Mouse (Mus musculus): Measurements from ENCODE around the gene Casp6. TPM values are rescaled to one million over a fixed set of nuclear protein-coding genes. Genes with fewer than 3 reads are reported as not detected.

Gene Casp6
- polyA plus RNA-seq, 1 experiment from 2014 or later = 60.9 TPM

- H3K9me3 ChIP-seq = no peaks in the 10 kb centered on the region
- no peaks in the 10 kb centered on the region for H3K27me3 ChIP-seq
- no peak for ATAC-seq (ENCODE audit: low FRiP score)
- WGBS = 88% methylated on average over 5 of the region's 6 CpGs
- H3K4me1 ChIP-seq = no peaks in the 10 kb centered on the region
- H3K27ac ChIP-seq = no peak overlapping the region
- no peak overlapping the region for H3K4me3 ChIP-seq (replicated peaks)
- no peak overlapping the region for H3K4me2 ChIP-seq
- H3K9ac ChIP-seq = no peak overlapping the region
- no peaks in the 10 kb centered on the region for H3K36me3 ChIP-seq (replicated peaks)
Measured at GRCm38 (mm10) chr3:129930213-129930778, 29.1 kb downstream of the Casp6 start.

GRCm38 (mm10) chr3:129932443-129932842 is 31.2 kb downstream of the Casp6 start:
- no peak overlapping the region for H3K4me3 ChIP-seq (replicated peaks)
- no peaks in the 10 kb centered on the region for H3K36me3 ChIP-seq (replicated peaks)
- no peak overlapping the region for H3K4me2 ChIP-seq
- ATAC-seq (ENCODE audit: low FRiP score) = no peak
- WGBS = 52% methylated on average over 4 of the region's 4 CpGs
- H3K4me1 ChIP-seq = peaks cover 4% of the 10 kb centered on the region; the same call in 1 of the 2 replicates
- no peaks in the 10 kb centered on the region for H3K27me3 ChIP-seq
- no peak overlapping the region for H3K27ac ChIP-seq
- H3K9me3 ChIP-seq = no peaks in the 10 kb centered on the region
- no peak overlapping the region for H3K9ac ChIP-seq

GRCm38 (mm10) chr3:129936561-129936960 is 35.3 kb downstream of the Casp6 start:
- Histone ChIP-seq H3K27ac (no peak overlapping the region), H3K9ac (no peak overlapping the region), H3K27me3 (no peaks in the 10 kb centered on the region), H3K4me3 (replicated peaks) (no peak overlapping the region), H3K4me2 (no peak overlapping the region), H3K9me3 (no peaks in the 10 kb centered on the region), H3K4me1 (peaks cover 4% of the 10 kb centered on the region; the same call in 1 of the 2 replicates), H3K36me3 (replicated peaks) (no peaks in the 10 kb centered on the region)
- no peak for ATAC-seq (ENCODE audit: low FRiP score)
- WGBS = 31% methylated on average over 9 of the region's 9 CpGs

- H3K36me3 ChIP-seq (replicated peaks) = no peaks in the 10 kb centered on the region
- no peak overlapping the region for H3K9ac ChIP-seq
- no peak for ATAC-seq (ENCODE audit: low FRiP score)
- no peak overlapping the region for H3K4me2 ChIP-seq
- WGBS = 60% methylated on average over 3 of the region's 3 CpGs
- no peak overlapping the region for H3K4me3 ChIP-seq (replicated peaks)
- H3K4me1 ChIP-seq = peaks cover 4% of the 10 kb centered on the region; the same call in 1 of the 2 replicates
- H3K27me3 ChIP-seq = no peaks in the 10 kb centered on the region
- H3K9me3 ChIP-seq = no peaks in the 10 kb centered on the region
- no peak overlapping the region for H3K27ac ChIP-seq
Measured at GRCm38 (mm10) chr3:129937848-129938247, 36.6 kb downstream of the Casp6 start.

GRCm38 (mm10) chr3:129939058-129939457 is 37.8 kb downstream of the Casp6 start:
- no peak for ATAC-seq (ENCODE audit: low FRiP score)
- H3K9me3 ChIP-seq = no peaks in the 10 kb centered on the region
- H3K27me3 ChIP-seq = no peaks in the 10 kb centered on the region
- WGBS = 72% methylated on average over 7 of the region's 7 CpGs
- peaks cover 4% of the 10 kb centered on the region; the same call in 1 of the 2 replicates for H3K4me1 ChIP-seq
- no peak overlapping the region for H3K27ac ChIP-seq
- H3K4me3 ChIP-seq (replicated peaks) = no peak overlapping the region
- no peaks in the 10 kb centered on the region for H3K36me3 ChIP-seq (replicated peaks)
- H3K4me2 ChIP-seq = no peak overlapping the region
- H3K9ac ChIP-seq = no peak overlapping the region

- H3K9ac ChIP-seq = no peak overlapping the region
- no peak overlapping the region for H3K4me2 ChIP-seq
- 93% methylated on average over 2 of the region's 2 CpGs for WGBS
- peaks cover 4% of the 10 kb centered on the region; the same call in 1 of the 2 replicates for H3K4me1 ChIP-seq
- no peaks in the 10 kb centered on the region for H3K9me3 ChIP-seq
- H3K4me3 ChIP-seq (replicated peaks) = no peak overlapping the region
- H3K36me3 ChIP-seq (replicated peaks) = no peaks in the 10 kb centered on the region
- H3K27me3 ChIP-seq = no peaks in the 10 kb centered on the region
- ATAC-seq (ENCODE audit: low FRiP score) = no peak
- no peak overlapping the region for H3K27ac ChIP-seq
Measured at GRCm38 (mm10) chr3:129940780-129941179, 39.6 kb downstream of the Casp6 start.

- H3K4me3 ChIP-seq (replicated peaks) = no peak overlapping the region
- H3K4me1 ChIP-seq = peaks cover 4% of the 10 kb centered on the region; the same call in 1 of the 2 replicates
- H3K27me3 ChIP-seq = no peaks in the 10 kb centered on the region
- H3K9me3 ChIP-seq = no peaks in the 10 kb centered on the region
- no peaks in the 10 kb centered on the region for H3K36me3 ChIP-seq (replicated peaks)
- WGBS = 93% methylated on average over 1 of the region's 1 CpGs
- ATAC-seq (ENCODE audit: low FRiP score) = no peak
- no peak overlapping the region for H3K4me2 ChIP-seq
- H3K27ac ChIP-seq = no peak overlapping the region
- H3K9ac ChIP-seq = no peak overlapping the region
Measured at GRCm38 (mm10) chr3:129941291-129941690, 40.1 kb downstream of the Casp6 start.

- no peak overlapping the region for H3K9ac ChIP-seq
- no peaks in the 10 kb centered on the region for H3K4me1 ChIP-seq
- no peak for ATAC-seq (ENCODE audit: low FRiP score)
- no peaks in the 10 kb centered on the region for H3K36me3 ChIP-seq (replicated peaks)
- no peak overlapping the region for H3K4me3 ChIP-seq (replicated peaks)
- H3K9me3 ChIP-seq = no peaks in the 10 kb centered on the region
- H3K27me3 ChIP-seq = no peaks in the 10 kb centered on the region
- no peak overlapping the region for H3K27ac ChIP-seq
- no peak overlapping the region for H3K4me2 ChIP-seq
- 89% methylated on average over 4 of the region's 4 CpGs for whole genome bisulfite sequencing
Measured at GRCm38 (mm10) chr3:129943813-129944212, 42.6 kb downstream of the Casp6 start.

- H3K9ac ChIP-seq = no peak overlapping the region
- H3K4me3 ChIP-seq (replicated peaks) = no peak overlapping the region
- H3K9me3 ChIP-seq = no peaks in the 10 kb centered on the region
- H3K36me3 ChIP-seq (replicated peaks) = no peaks in the 10 kb centered on the region
- H3K27ac ChIP-seq = no peak overlapping the region
- no peak overlapping the region for H3K4me2 ChIP-seq
- no peaks in the 10 kb centered on the region for H3K4me1 ChIP-seq
- no peak for ATAC-seq (ENCODE audit: low FRiP score)
- 84% methylated on average over 5 of the region's 5 CpGs for WGBS
- H3K27me3 ChIP-seq = no peaks in the 10 kb centered on the region
Measured at GRCm38 (mm10) chr3:129946217-129946914, 45.1 kb downstream of the Casp6 start.

GRCm38 (mm10) chr3:129948359-129948758 is 47.1 kb downstream of the Casp6 start:
- Histone ChIP-seq H3K27ac (no peak overlapping the region), H3K9ac (no peak overlapping the region), H3K36me3 (replicated peaks) (no peaks in the 10 kb centered on the region), H3K27me3 (no peaks in the 10 kb centered on the region), H3K9me3 (no peaks in the 10 kb centered on the region), H3K4me3 (replicated peaks) (no peak overlapping the region), H3K4me1 (no peaks in the 10 kb centered on the region), H3K4me2 (no peak overlapping the region)
- ATAC-seq (ENCODE audit: low FRiP score) = no peak
- WGBS = 94% methylated on average over 5 of the region's 5 CpGs

- Histone ChIP-seq H3K27me3 (no peaks in the 10 kb centered on the region), H3K27ac (no peak overlapping the region), H3K9me3 (no peaks in the 10 kb centered on the region), H3K4me2 (no peak overlapping the region), H3K4me3 (replicated peaks) (no peak overlapping the region), H3K4me1 (no peaks in the 10 kb centered on the region), H3K9ac (no peak overlapping the region), H3K36me3 (replicated peaks) (no peaks in the 10 kb centered on the region)
- 78% methylated on average over 5 of the region's 5 CpGs for WGBS
- ATAC-seq (ENCODE audit: low FRiP score) = no peak
Measured at GRCm38 (mm10) chr3:129949158-129949773, 48.0 kb downstream of the Casp6 start.

- H3K36me3 ChIP-seq (replicated peaks) = no peaks in the 10 kb centered on the region
- no peaks in the 10 kb centered on the region for H3K27me3 ChIP-seq
- H3K4me1 ChIP-seq = no peaks in the 10 kb centered on the region
- H3K27ac ChIP-seq = no peak overlapping the region
- WGBS = 88% methylated on average over 4 of the region's 4 CpGs
- no peak overlapping the region for H3K4me3 ChIP-seq (replicated peaks)
- no peak overlapping the region for H3K4me2 ChIP-seq
- no peaks in the 10 kb centered on the region for H3K9me3 ChIP-seq
- no peak overlapping the region for H3K9ac ChIP-seq
- no peak for ATAC-seq (ENCODE audit: low FRiP score)
Measured at GRCm38 (mm10) chr3:129953296-129953695, 52.1 kb downstream of the Casp6 start.

Data from forebrain, embryonic 12.5 days (tissue).